Mouse (Mus musculus): ENCODE measurements around the gene Tgfbr3l. TPM values are rescaled to one million over a fixed set of nuclear protein-coding genes. Genes with fewer than 3 reads are reported as not detected.

Gene Tgfbr3l
- polyA plus RNA-seq, 1 experiment from 2014 or later, result 2.9 TPM

DNA sequence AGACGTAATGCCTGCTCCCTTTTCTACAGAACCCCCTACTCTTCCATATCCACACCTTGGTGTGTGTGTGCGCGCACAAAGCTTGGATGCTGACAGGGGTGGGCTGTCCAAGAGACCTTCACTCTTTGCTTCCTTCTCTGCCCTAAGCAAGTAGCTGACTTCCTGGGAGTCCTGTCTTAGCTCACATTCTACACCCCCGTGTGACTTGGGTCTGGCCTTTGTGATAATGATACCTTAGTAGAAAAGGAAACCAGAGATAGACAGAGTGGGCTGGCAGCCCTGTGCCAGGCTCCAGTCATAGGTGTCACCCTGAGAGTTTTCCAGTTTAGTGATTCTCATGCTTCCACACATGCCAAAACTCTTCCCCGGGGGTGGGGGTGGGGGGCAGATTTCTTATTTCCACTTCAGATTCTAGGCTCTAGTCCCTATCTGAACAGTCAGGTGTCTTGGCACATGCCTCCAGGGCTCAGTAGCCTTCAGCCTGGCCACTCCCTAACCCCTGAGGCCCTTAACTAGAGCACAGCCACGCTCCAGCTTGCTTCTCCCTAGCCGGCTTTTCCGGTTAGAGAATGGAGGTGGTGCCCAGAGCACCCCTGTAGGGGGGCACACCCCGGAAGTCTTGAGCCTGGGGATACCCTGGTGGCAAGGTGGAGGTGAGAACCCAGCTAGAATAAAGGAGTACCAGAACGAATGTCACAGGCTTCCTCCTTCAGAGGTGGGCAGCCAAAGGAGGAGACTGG is 17.2 kb upstream of the Tgfbr3l start:
- Histone ChIP-seq H3K4me3 (replicated peaks; ENCODE audit: low read depth, low read length) (no peak overlapping the region), H3K27me3 (ENCODE audit: insufficient read depth, low read length) (no peaks in the 10 kb centered on the region), H3K9ac (ENCODE audit: low read depth, low read length) (no peak overlapping the region), H3K36me3 (ENCODE audit: insufficient read depth, low read length) (no peaks in the 10 kb centered on the region), H3K4me2 (ENCODE audit: low read length) (no peak overlapping the region), H3K9me3 (replicated peaks; ENCODE audit: low read length) (no peaks in the 10 kb centered on the region), H3K4me1 (replicated peaks; ENCODE audit: insufficient read depth, low read length) (no peaks in the 10 kb centered on the region), H3K27ac (no peak overlapping the region)
- ATAC-seq (replicated peaks; ENCODE audit: low FRiP score, low read depth), result 0 out of 2 replicates have a peak, but pooled peaks have one; percentile 18
- no peak for TF ChIP-seq CTCF (IDR thresholded peaks at IDR 0.05; ENCODE audit: low read depth)
- no peak for DNase-seq (ENCODE audit: low spot score)
- WGBS, result 48% methylated on average over 10 of the region's 10 CpGs

DNA sequence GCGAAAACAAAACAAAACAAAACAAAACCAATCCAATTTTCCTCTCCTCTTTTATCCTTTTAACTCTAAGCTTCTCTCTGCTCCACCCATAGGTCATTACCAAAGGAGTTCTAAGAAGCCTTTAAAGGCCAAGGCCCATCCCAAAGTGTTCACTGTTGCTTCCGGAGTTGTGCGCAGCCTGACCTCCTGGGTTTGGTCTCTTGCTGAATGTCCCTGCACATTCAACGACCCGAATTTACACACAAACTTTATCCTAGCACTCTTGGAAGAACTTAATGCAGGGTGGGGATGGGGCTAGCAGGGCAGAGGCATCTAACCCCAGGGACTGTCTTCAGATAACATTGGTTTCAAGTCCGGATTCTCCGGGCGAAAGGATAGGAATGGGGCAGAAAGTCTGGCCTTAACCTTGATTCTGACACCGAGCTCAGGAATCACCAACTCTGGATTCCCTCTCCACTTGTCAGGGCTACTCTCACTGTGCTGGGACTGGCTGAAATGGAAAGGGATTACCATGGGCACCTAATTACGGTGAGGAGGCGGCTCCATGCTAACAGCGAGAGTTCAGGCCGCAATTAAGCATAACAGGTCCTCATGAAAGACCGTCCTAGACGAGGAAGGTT is 10.1 kb upstream of the Tgfbr3l start:
- ATAC-seq (replicated peaks; ENCODE audit: low FRiP score, low read depth) (0 out of 2 replicates have a peak, but pooled peaks have one; percentile 1), DNase-seq (ENCODE audit: low spot score) (no peak)
- no peak for TF ChIP-seq CTCF (IDR thresholded peaks at IDR 0.05; ENCODE audit: low read depth)
- 19% methylated on average over 15 of the region's 15 CpGs for WGBS
- no peaks in the 10 kb centered on the region for H3K27me3 ChIP-seq (ENCODE audit: insufficient read depth, low read length)
- peak overlapping the region; percentile 78 for H3K27ac ChIP-seq
- H3K4me3 ChIP-seq (replicated peaks; ENCODE audit: low read depth, low read length), result peak overlapping the region; percentile 80
- peaks cover 11% of the 10 kb centered on the region for H3K4me1 ChIP-seq (replicated peaks; ENCODE audit: insufficient read depth, low read length)
- H3K9ac ChIP-seq (ENCODE audit: low read depth, low read length), result peak overlapping the region; percentile 47
- peak overlapping the region; percentile 48 for H3K4me2 ChIP-seq (ENCODE audit: low read length)
- 0 out of 2 replicates have a peak, but pooled peaks cover 7% of the 10 kb centered on the region for H3K36me3 ChIP-seq (ENCODE audit: insufficient read depth, low read length)
- H3K9me3 ChIP-seq (replicated peaks; ENCODE audit: low read length), result no peaks in the 10 kb centered on the region

GRCm38 (mm10) chr8:4238434-4239192 is 9.4 kb upstream of the Tgfbr3l start, which contains the start of the genes Map2k7 and Gm49320:
Map2k7 (plus strand) TSS chr8:4238740.
Gm49320 (plus strand) TSS chr8:4238865.
- H3K9ac ChIP-seq (ENCODE audit: low read depth, low read length), result peak within 1 kb of the TSS; percentile 63
- WGBS, result under 1% methylated on average over 59 of the region's 71 CpGs
- no peaks in the 10 kb centered on the region for H3K27me3 ChIP-seq (ENCODE audit: insufficient read depth, low read length)
- H3K36me3 ChIP-seq (ENCODE audit: insufficient read depth, low read length), result 0 out of 2 replicates have a peak, but pooled peaks cover 14% of the 10 kb centered on the region
- ATAC-seq (replicated peaks; ENCODE audit: low FRiP score, low read depth) (peak; percentile 97), DNase-seq (ENCODE audit: low spot score) (peak; percentile 99)
- H3K27ac ChIP-seq, result peak within 1 kb of the TSS; percentile 78
- peak; percentile 63 for TF ChIP-seq CTCF (IDR thresholded peaks at IDR 0.05; ENCODE audit: low read depth)
- no peaks in the 10 kb centered on the region for H3K9me3 ChIP-seq (replicated peaks; ENCODE audit: low read length)
- H3K4me3 ChIP-seq (replicated peaks; ENCODE audit: low read depth, low read length), result peak within 1 kb of the TSS; percentile 80
- peak within 1 kb of the TSS; percentile 84 for H3K4me2 ChIP-seq (ENCODE audit: low read length)
- H3K4me1 ChIP-seq (replicated peaks; ENCODE audit: insufficient read depth, low read length), result peaks cover 11% of the 10 kb centered on the region

- Histone ChIP-seq H3K36me3 (ENCODE audit: insufficient read depth, low read length) (peaks cover 21% of the 10 kb centered on the region; the same call in 1 of the 2 replicates), H3K4me1 (replicated peaks; ENCODE audit: insufficient read depth, low read length) (peaks cover 11% of the 10 kb centered on the region), H3K4me3 (replicated peaks; ENCODE audit: low read depth, low read length) (peak overlapping the region; percentile 80), H3K27ac (peak overlapping the region; percentile 78), H3K9me3 (replicated peaks; ENCODE audit: low read length) (no peaks in the 10 kb centered on the region), H3K9ac (ENCODE audit: low read depth, low read length) (peak overlapping the region; percentile 63), H3K27me3 (ENCODE audit: insufficient read depth, low read length) (no peaks in the 10 kb centered on the region), H3K4me2 (ENCODE audit: low read length) (peak overlapping the region; percentile 84)
- ATAC-seq (replicated peaks; ENCODE audit: low FRiP score, low read depth), result no peak; the same call in 1 of the 2 replicates
- DNase-seq (ENCODE audit: low spot score), result no peak
- TF ChIP-seq CTCF (IDR thresholded peaks at IDR 0.05; ENCODE audit: low read depth), result no peak
- 13% methylated on average over 19 of the region's 19 CpGs for WGBS
Measured at GRCm38 (mm10) chr8:4239193-4239890, 8.7 kb upstream of the Tgfbr3l start.

GRCm38 (mm10) chr8:4245061-4245460 is 3.0 kb upstream of the Tgfbr3l start:
- H3K36me3 ChIP-seq (ENCODE audit: insufficient read depth, low read length), result peaks cover 50% of the 10 kb centered on the region
- WGBS, result 94% methylated on average over 5 of the region's 5 CpGs

More at GRCm38 (mm10) chr8:4245061-4245460, 3.0 kb upstream of the Tgfbr3l start:
- no peak overlapping the region for H3K4me3 ChIP-seq (replicated peaks; ENCODE audit: low read depth, low read length)
- no peak overlapping the region for H3K9ac ChIP-seq (ENCODE audit: low read depth, low read length)
- peaks cover 3% of the 10 kb centered on the region for H3K4me1 ChIP-seq (replicated peaks; ENCODE audit: insufficient read depth, low read length)
- H3K4me2 ChIP-seq (ENCODE audit: low read length), result no peak overlapping the region
- no peaks in the 10 kb centered on the region for H3K27me3 ChIP-seq (ENCODE audit: insufficient read depth, low read length)
- no peak for TF ChIP-seq CTCF (IDR thresholded peaks at IDR 0.05; ENCODE audit: low read depth)
- DNase-seq (ENCODE audit: low spot score), result no peak
- no peaks in the 10 kb centered on the region for H3K9me3 ChIP-seq (replicated peaks; ENCODE audit: low read length)
- H3K27ac ChIP-seq, result no peak overlapping the region
- ATAC-seq (replicated peaks; ENCODE audit: low FRiP score, low read depth), result no peak
